Mouse (Mus musculus): ENCODE data around the gene St6galnac1.

Gene St6galnac1

GRCm38 (mm10) chr11:116729276-116730008 lies 45.9 kb downstream of the St6galnac1 start:
- DNase-seq (ENCODE audit: low spot score in 2 of 2): no peak

GRCm38 (mm10) chr11:116726156-116726555 lies 49.2 kb downstream of the St6galnac1 start:
- DNase-seq (ENCODE audit: low spot score in 2 of 2): no peak

GRCm38 (mm10) chr11:116725031-116725948 lies 50.0 kb downstream of the St6galnac1 start:
- no peak for DNase-seq (ENCODE audit: low spot score in 2 of 2)

- DNase-seq (ENCODE audit: low spot score in 2 of 2): no peak
Measured at GRCm38 (mm10) chr11:116723064-116723463, 52.2 kb downstream of the St6galnac1 start.

GRCm38 (mm10) chr11:116721548-116722271 lies 53.6 kb downstream of the St6galnac1 start:
- DNase-seq (ENCODE audit: low spot score in 2 of 2): peak; percentile 13 to 32

GRCm38 (mm10) chr11:116720319-116720865 lies 54.9 kb downstream of the St6galnac1 start:
- DNase-seq (ENCODE audit: low spot score in 2 of 2): no peak

Data from heart, adult 9 months (tissue).